In the genomic region with DNA sequence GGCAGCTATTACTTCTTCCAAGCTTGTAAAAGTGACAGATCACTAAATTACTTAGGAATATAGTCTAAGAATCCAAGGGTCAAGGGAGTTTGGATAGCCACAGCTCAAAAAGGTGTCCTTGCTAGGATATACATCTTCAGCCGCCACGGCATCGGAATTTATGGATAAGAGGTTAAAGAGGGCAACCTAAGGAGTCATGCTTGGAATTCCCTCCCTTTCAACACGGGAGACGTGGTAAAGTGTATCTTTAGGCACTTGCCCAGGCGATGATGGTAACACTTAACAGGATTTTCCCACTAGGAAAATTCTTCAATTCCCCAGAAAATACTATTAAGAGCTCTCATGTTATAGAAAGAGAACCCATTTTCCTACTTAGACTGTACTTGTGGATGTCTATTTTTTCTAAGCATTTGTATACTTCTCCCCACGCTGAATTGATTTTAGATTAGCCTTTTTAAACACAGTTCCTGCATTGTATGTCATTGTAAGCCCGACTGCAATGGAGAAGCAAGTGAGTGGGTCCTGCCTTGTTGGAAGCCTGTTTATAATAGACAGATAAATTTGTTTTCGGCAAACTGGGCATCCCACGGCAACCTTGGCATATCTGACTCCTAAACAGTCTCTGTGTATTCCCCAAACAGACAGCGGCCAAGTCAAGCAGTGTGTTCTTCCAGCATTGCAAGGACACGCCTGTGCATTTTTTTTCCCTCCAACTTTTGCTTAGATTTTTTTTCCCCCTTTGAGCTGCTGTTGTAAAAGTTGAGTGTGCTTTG, we compare ENCODE assay signal across 10 mouse cellular contexts.
DNase-seq lines count a peak whose midpoint lies in the region; ATAC-seq and TF ChIP-seq lines count a peak whose summit lies in the region.
"Had no signal": no experiment of that assay in that cellular context is flagged by ENCODE, and none has a peak within 500 bp of the region (broad histone marks: within the 10 kb centered on the region; RNA-seq: fewer than 3 reads in every experiment).

No protein-coding gene starts in this region.

- no peaks in the 10 kb centered on the region for H3K36me3 ChIP-seq in midbrain, embryonic 10.5 days
- no peaks in the 10 kb centered on the region for H3K36me3 ChIP-seq in midbrain, embryonic 15.5 days (replicated peaks)
- H3K36me3 ChIP-seq in embryonic facial prominence, embryonic 12.5 days, result no peaks in the 10 kb centered on the region
- H3K36me3 ChIP-seq in limb, embryonic 14.5 days (ENCODE audit: control insufficient read depth, insufficient read depth, low read length), result no peaks in the 10 kb centered on the region

- no peaks in the 10 kb centered on the region for H3K27me3 ChIP-seq in midbrain, embryonic 10.5 days (ENCODE audit: low read depth, poor library complexity, severe bottlenecking)
- no peaks in the 10 kb centered on the region for H3K27me3 ChIP-seq in midbrain, embryonic 15.5 days (replicated peaks)
- no peaks in the 10 kb centered on the region for H3K27me3 ChIP-seq in embryonic facial prominence, embryonic 12.5 days
- no peaks in the 10 kb centered on the region for H3K27me3 ChIP-seq in limb, embryonic 14.5 days (ENCODE audit: control insufficient read depth, insufficient read depth, low read length)

- peak overlapping the region; percentile 30; the same call in 1 of the 2 replicates for H3K27ac ChIP-seq in midbrain, embryonic 10.5 days (replicated peaks)
- no peak overlapping the region for H3K27ac ChIP-seq in midbrain, embryonic 15.5 days
- H3K27ac ChIP-seq in embryonic facial prominence, embryonic 12.5 days, result peak overlapping the region; percentile 68
- H3K27ac ChIP-seq in limb, embryonic 14.5 days (replicated peaks; ENCODE audit: low read depth, low read length), result peak overlapping the region; percentile 63

- peaks cover 41% of the 10 kb centered on the region for H3K4me1 ChIP-seq in midbrain, embryonic 10.5 days
- H3K4me1 ChIP-seq in midbrain, embryonic 15.5 days, result 0 out of 2 replicates have a peak, but pooled peaks cover 6% of the 10 kb centered on the region
- peaks cover 35% of the 10 kb centered on the region for H3K4me1 ChIP-seq in embryonic facial prominence, embryonic 12.5 days
- H3K4me1 ChIP-seq in limb, embryonic 14.5 days (ENCODE audit: control insufficient read depth, insufficient read depth, low read length), result peaks cover 49% of the 10 kb centered on the region

- no peak overlapping the region for H3K9ac ChIP-seq in midbrain, embryonic 15.5 days
- H3K9ac ChIP-seq in embryonic facial prominence, embryonic 12.5 days, result no peak overlapping the region
- no peak overlapping the region for H3K9ac ChIP-seq in limb, embryonic 14.5 days (ENCODE audit: low read depth, low read length, severe bottlenecking)
- H3K9ac ChIP-seq: liver, postnatal 0 days had no signal

- ATAC-seq in midbrain, embryonic 15.5 days (replicated peaks), result no peak
- no peak for ATAC-seq in embryonic facial prominence, embryonic 12.5 days (ENCODE audit: insufficient number of reproducible peaks, insufficient read depth, low FRiP score, low TSS enrichment)
- ATAC-seq in limb, embryonic 14.5 days (ENCODE audit: low FRiP score, low read depth), result no peak
- ATAC-seq: intestine, postnatal 0 days; liver, postnatal 0 days had no signal

- H3K4me3 ChIP-seq in midbrain, embryonic 10.5 days, result no peak overlapping the region
- H3K4me3 ChIP-seq in midbrain, embryonic 15.5 days, result no peak overlapping the region
- H3K4me3 ChIP-seq in embryonic facial prominence, embryonic 12.5 days, result no peak overlapping the region
- no peak overlapping the region for H3K4me3 ChIP-seq in limb, embryonic 14.5 days (replicated peaks; ENCODE audit: low read length)

- H3K9me3 ChIP-seq in midbrain, embryonic 10.5 days (replicated peaks), result no peaks in the 10 kb centered on the region
- H3K9me3 ChIP-seq in midbrain, embryonic 15.5 days, result no peaks in the 10 kb centered on the region
- H3K9me3 ChIP-seq in embryonic facial prominence, embryonic 12.5 days, result no peaks in the 10 kb centered on the region
- H3K9me3 ChIP-seq in limb, embryonic 14.5 days (ENCODE audit: control insufficient read depth, low read length), result no peaks in the 10 kb centered on the region

- WGBS in midbrain, embryonic 10.5 days, result 57% methylated on average over 12 of the region's 12 CpGs
- 49% methylated on average over 12 of the region's 12 CpGs for WGBS in midbrain, embryonic 15.5 days
- WGBS in embryonic facial prominence, embryonic 12.5 days, result 38% methylated on average over 12 of the region's 12 CpGs
- 38% methylated on average over 12 of the region's 12 CpGs for WGBS in limb, embryonic 14.5 days

- peak; percentile 37 to 42 for DNase-seq in heart, adult 18-20 months
- no peak for DNase-seq in heart, adult 9 months (ENCODE audit: low spot score in 2 of 2)
- no peak for DNase-seq in midbrain, embryonic 10.5 days (ENCODE audit: low spot score)
- DNase-seq in limb, embryonic 14.5 days (ENCODE audit: low spot score), result no peak
- no peak for DNase-seq in cerebellum, postnatal 36 days
- no peak for DNase-seq in spleen, postnatal 36 days (ENCODE audit: low spot score in 2 of 2)
- DNase-seq: liver, postnatal 0 days had no signal

- no peak overlapping the region for H3K4me2 ChIP-seq in midbrain, embryonic 15.5 days
- H3K4me2 ChIP-seq in embryonic facial prominence, embryonic 12.5 days (replicated peaks), result no peak overlapping the region; the same call in 1 of the 2 replicates
- H3K4me2 ChIP-seq in limb, embryonic 14.5 days (replicated peaks; ENCODE audit: low read depth, low read length, severe bottlenecking), result no peak overlapping the region

- TF ChIP-seq POLR2A in limb, embryonic 14.5 days (IDR thresholded peaks at IDR 0.05; ENCODE audit: borderline replicate concordance, extremely low read depth, insufficient read depth, insufficient read length), result no peak

Comparison
In these comparisons a context has a peak if more than half of its experiments do, and no peak if none do; other contexts are left out.
1. DNase-seq: peak in heart, adult 18-20 months (2 of 2); none in heart, adult 9 months (0 of 2), midbrain, embryonic 10.5 days (single experiment), limb, embryonic 14.5 days (single experiment), cerebellum, postnatal 36 days (0 of 2) and spleen, postnatal 36 days (0 of 2).